Mouse (Mus musculus) MEL-GATA-1-ER (cell line): ENCODE results near the gene Olfr193.
"Not testable (repeated sequence)": the region's sequence is repeated elsewhere in the genome, so short reads cannot be mapped to it uniquely, and the experiment has no call there.

Experiments
- DNase-seq: peaks from one replicate; pipeline ENCODE4 v3.0.0-alpha.2; 2012; ENCODE audit warnings: low read depth; ENCODE audit errors: extremely low read depth

Gene Olfr193

DNA sequence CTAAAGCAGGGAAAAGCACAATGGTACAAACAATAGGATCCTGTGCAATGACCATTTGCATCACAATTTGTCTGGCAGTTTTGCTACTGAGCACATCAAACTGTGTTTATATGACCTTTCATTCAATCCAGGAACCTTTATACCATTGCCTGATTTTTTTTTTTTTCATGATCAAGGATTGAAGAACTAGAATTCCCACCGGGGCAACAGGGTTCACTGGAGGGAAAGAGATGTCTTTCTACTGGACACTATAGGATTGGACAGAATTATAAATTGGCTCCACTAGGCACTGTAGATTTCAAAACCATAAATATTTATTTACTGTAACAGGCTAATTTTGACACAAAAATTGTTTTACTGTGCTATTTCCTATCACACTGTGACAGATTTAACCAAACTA is at the start of gene Olfr193:
TSS of gene Olfr193 (minus strand) at position 101 of the 400 bp plus-strand sequence.
- no peak for DNase-seq

DNA sequence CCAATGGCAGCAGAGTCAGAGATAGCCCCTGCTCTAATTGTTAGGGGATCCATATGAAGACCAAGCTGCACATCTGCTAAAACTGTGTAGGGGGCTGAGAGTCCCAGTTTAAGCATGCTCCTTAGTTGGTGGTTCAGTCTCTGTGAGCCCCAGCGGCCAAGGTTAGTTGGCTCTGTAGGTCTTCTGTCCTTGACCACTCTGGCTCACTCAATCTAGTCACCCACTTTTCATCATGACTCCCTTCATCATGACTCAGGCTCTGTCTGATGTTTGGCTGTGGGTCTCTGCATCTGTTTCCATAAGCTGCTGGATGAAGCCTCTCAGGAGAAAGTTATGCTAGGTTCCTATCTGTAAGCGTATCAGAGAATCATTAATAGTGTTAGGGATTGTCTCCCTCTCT is 40.3 kb upstream of the Olfr193 start:
- no peak for DNase-seq

DNA sequence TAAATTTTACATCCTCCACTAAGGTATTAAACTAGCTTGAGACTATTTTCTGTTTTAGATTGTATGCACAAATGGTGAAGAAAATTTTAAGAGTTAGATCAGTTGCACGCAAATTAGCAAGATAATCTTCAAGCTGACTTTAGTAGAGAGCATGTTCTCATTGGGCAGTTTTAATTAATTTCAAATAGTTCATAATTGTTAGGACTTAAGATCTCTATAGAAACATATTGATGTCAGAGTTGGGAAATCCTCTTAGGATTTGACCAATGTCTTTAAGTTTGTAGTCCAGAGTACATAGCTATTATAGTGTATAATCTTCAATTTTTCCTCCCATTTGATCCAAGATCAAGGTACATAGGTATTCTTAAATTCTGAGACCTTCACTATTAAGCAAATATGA is 35.1 kb upstream of the Olfr193 start, which contains the start of gene Olfr195:
TSS of gene Olfr195 (plus strand) at position 301 of the 400 bp plus-strand sequence.
- DNase-seq: no peak

DNA sequence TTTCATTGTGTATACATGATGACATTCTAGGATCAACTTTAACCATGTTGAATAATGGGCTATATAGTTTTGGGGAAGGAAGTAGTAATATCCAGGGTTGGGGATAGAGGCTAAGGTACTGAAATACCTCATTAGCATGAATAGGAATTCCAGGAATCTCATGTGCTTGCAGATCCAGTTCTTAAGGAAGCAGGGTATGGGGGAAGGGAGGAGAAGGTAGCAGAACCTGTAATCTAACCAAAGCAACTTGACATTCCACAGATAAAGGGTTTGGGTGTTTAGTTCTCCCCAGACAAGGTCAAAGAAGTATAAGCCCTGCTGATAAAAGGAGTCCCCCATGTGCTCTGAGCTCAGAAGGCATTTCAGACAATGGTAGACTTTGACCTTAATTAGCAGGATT is 29.4 kb upstream of the Olfr193 start:
- DNase-seq: no peak

DNA sequence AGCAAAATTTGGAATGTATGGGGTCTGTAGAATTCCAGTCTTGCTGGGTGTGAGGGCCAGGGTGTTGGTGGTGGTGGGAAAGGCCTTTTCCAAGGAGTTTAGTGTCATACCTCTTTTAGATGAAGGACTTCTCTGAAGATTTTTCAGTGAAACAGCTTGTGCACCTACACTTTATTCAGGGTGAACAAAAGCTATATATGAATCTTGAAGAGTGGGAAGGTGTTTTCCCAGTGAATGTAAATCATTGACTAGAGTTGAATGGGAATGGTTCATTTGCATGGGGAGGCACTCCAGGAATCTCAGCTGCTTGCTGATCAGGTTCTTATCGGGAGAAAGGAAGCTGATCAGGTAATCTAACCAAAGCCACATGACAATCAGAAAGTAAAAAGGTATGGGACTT is 19.1 kb upstream of the Olfr193 start:
- DNase-seq: no peak

DNA sequence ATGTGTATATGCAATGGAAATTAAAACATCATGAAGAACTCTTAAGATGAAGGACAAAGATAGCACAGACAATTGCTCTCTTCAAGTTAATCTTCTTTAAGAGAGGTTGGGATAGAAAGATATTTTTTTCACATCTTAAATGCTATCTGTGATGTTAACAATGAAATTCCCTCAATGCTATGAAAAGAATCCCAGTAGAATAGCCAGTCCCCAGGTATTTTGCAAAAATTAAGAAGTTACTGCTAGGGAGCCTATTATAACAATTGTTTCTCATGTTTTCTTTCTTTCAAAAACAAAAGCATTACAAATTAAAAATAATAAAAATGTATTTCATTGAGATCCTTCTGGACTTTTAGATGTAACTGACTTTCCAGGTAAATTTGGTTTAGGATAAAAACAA is 9.3 kb upstream of the Olfr193 start, which contains the start of gene Olfr194:
TSS of gene Olfr194 (minus strand) at position 101 of the 400 bp plus-strand sequence.
- no peak for DNase-seq

DNA sequence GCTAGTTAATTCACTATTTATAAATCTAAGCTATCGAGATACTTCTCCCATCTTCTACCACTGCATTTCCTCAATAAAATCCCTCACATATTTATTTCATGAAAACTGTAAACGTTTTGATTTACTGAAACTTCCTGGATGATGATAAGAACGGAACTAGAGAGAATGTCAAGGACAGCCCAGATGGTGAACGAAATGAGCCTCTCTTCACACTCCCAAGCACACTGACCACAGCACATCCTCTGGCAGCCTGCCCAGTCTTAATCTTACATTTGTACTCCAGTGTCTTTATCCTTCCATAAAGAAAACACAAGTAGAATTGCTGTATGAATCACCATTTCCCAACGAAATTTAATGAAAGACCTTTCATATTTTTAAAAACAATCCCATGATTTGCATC is 3.2 kb downstream of the Olfr193 start:
- not testable (repeated sequence) for DNase-seq

DNA sequence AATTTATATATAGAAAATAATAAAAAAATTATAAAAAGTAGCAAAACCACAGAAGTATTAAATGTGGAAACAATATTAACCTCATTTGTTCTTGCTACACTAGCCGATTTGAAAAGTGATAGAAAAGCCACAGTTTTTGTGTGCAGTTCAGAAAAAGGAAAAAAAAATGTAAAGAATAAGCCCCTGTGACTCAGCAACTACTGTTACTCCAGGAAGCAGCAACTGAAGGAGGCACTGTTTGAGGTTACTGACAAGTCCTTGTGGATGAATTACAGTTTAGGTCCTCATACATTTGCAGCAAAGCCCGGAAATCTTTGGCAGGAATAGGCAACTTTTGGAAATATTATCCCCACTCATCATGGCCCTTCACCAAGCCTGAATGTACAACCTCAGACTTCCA is 6.4 kb downstream of the Olfr193 start:
- no peak for DNase-seq

DNA sequence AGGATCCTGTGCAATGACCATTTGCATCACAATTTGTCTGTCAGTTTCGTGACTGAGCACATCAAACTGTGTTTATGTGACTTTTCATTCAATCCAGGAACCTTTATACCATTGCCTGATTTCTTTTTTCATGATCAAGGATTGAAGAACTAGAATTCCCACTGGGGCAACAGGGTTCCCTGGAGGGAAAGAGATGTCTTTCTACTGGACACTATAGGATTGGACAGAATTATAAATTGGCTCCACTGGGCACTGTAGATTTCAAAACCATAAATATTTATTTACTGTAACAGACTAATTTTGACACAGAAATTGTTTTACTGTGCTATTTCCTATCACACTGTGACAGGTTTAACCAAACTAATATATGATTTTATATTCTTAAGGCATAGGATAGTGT is 22.0 kb downstream of the Olfr193 start, which contains the start of gene Olfr191:
TSS of gene Olfr191 (minus strand) at position 101 of the 400 bp plus-strand sequence.
- not testable (repeated sequence) for DNase-seq

DNA sequence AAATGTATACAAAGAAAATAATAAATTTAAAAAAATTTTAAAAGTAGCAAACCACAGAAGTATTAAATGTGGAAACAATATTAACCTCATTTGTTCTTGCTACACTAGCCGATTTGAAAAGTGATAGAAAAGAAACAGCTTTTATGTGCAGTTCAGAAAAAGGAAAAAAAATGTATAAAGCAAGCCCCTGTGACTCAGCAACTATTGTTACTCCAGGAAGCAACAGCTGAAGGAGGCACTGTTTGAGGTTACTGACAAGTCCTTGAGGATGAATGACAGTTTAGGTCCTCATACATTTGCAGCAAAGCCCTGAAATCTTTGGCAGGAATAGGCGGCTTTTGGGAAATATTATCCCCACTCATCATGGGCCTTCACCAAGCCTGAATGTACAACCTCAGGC is 30.6 kb downstream of the Olfr193 start:
- not testable (repeated sequence) for DNase-seq

DNA sequence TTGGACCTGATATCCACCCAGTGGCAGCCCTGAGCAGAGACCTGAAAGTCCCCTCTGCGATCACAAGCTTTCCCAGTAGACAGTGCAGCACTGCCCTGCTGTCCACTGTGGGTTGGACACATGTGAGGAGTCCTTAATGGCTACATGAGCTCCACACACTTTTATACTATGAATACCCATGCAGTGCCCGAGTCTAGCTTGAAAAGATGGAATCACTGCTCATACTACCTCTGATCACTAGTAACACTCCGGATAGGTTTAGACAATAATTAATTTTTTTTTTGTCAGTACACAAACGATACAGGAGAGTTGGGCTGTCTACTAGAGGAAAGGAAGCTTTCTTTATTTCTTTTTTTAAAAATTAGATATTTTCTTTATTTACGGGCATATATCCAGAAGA is 33.8 kb downstream of the Olfr193 start, which contains the start of gene Olfr190:
TSS of gene Olfr190 (minus strand) at position 101 of the 400 bp plus-strand sequence.
- DNase-seq: no peak

DNA sequence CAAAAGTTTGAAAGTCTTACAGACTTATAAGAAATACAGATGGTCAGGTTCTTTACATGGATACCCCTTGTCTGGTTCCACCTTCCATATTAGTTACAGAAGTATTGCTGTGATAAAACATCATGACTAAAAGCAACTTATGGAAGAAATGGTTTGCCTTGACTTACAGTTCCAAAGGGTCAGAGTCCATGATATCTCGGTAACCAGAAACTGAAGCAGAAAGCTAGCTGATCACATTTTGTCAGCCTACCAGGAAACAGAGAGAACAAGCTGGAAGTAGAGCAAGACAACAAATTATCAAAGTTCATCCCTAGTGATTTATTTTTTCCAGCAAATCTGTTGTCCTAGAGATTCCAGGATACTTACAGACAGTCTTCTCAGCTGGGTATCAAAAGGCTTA is 38.2 kb downstream of the Olfr193 start:
- DNase-seq: no peak

DNA sequence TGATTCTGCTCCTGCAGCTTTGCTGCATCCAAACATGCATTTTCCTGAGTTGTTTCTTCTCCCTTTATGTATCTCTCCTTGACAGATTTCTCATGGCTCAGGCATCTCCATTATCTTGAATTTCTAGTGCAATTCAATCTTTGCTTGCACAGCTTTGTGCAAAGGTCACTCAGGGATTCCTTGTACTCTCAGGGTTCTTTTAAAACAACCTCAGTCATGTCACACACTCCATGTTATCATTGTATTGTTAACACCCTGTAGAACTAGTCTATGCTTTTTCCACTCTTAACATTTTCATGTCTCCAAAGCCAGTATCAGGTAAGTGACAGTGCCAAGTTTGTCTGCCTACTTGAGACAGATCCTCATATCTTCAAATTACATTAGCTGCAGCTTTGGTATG is 39.9 kb downstream of the Olfr193 start:
- no peak for DNase-seq

DNA sequence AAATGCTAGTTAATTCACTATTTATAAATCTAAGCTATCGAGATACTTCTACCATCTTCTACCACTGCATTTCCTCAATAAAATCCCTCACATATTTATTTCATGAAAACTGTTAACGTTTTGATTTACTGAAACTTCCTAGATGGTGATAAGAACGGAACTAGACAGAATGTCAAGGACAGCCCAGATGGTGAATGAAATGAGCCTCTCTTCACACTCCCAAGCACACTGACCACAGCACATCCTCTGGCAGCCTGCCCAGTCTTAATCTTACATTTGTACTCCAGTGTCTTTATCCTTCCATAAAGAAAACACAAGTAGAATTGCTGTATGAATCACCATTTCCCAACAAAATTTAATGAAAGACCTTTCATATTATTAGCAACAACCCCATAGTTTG is 49.3 kb downstream of the Olfr193 start:
- DNase-seq: not testable (repeated sequence)
